Mouse (Mus musculus) erythroid progenitor cell, adult 5-6 weeks (primary cell): ENCODE measurements around the gene Supv3l1. TPM values are rescaled to one million over a fixed set of nuclear protein-coding genes. Genes with fewer than 3 reads are reported as not detected.
"Not testable (repeated sequence)": the region's sequence is repeated elsewhere in the genome, so short reads cannot be mapped to it uniquely, and the experiment has no call there.

Source experiments
- ATAC-seq: replicated peaks from 2 replicates; pipeline ENCODE4 v1.8.0; 2016; ENCODE audit warnings: moderate number of reproducible peaks, mild to moderate bottlenecking, moderate TSS enrichment, inconsistent platforms; ENCODE audit not compliant: poor library complexity, low FRiP score, severe bottlenecking
- total RNA-seq, 2 experiments: library from RNA; stranded (forward) in 1 of 2; stranded (reverse) in 1 of 2; fragments of 150-400 nt in 1 of 2; fragments of 186-747, 209-891 nt in 1 of 2; gene quantifications; 2 replicates each; pipeline versions ENCODE4 v1.2.3 to v1.2.4; 2015 to 2017; ENCODE audit warnings: low replicate concordance in 2 of 2

The Supv3l1 gene
- total RNA-seq (2015; ENCODE audit: low replicate concordance) (16.2 and 37.7 TPM in 2 replicates), total RNA-seq (2017; ENCODE audit: low replicate concordance) (2.5 and 9.5 TPM in 2 replicates)

DNA sequence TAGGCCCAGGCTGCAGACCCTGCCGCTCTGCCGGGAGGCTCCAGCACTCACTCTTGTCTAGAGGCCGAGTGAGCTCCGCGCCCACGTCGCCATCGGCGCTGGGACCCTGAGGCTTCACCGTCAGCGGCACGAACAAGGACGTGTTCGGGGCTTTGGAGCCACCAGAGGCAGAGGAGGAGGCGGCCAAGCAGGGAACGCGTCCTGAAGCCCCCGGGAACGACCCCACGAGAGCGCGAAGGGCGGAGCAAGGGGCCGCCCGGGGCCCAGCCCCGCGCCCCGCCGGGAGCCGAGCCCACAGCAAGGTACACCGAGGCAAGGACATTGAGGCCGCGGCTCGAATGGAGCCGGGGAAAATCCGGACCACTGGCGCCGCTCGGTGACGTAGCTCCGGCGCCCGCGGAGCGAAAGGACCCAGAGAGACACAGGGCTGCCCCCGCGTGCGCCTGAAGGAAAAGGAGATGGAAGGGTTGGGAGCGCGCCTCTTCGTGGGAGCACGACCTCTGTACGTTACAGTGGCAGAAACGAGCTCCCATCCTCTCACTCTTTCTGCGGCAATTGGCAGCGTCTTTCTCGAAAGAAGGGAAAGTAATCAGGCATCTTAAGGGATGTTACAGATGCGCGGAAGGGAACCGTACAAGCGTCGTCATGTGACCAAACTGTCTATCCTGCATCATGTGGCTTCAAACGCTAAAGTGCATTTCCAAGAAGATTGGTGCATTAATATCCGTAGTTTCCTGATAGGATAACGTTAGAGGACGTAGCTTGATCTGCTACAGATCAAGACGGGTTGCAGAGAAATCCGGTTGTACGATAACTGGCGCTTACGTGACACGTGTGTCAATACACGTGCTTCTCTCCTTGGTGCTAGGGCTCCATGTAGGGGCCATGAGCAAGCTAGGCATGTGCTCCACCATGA, at the start of gene Supv3l1, which contains the start of gene 4930507D05Rik:
Supv3l1 (minus strand) TSS at position 375 of the 916 bp plus-strand sequence.
4930507D05Rik (plus strand) TSS at position 126 of the 916 bp plus-strand sequence.
- peak; percentile 86 for ATAC-seq

DNA sequence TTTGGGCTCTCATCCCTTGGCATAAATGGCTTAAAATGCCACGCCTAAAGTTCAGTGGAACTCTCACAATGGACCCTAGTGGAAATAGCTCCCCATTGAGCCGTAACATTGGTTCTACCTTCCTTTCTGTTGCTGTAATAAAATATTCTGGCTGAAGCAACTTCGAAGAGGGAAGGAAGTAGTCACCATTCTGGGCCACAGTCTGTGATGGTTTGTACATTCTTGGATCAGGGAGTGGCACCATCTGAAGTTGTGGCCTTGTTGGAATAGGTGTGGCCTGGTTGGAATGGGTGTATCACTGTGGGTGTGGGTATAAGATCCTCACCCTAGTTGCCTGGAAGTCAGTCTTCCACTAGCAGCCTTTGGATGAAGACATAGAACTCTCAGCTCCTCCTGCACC, 42.1 kb upstream of the Supv3l1 start:
- ATAC-seq, result not testable (repeated sequence)

DNA sequence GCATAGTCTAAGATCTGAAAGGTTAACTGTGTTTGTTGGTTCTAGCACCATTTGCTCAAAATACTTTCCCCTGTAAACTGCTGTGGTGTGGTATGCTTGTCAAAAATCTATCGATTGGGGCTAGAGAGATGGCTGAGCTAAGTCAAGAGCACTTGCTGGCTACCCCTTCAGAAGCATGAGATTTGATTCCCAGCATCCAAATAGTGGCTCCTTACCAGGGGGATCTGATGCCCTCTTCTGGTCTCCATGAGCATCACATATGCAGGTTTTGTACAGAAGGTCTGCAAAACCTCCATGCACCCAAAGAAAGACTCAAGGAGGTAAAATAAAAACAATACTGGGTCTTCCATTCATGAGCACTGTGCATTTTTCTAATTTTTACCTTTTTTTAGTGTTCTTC, 38.7 kb upstream of the Supv3l1 start:
- ATAC-seq, result 0 out of 2 replicates have a peak, but pooled peaks have one; percentile 30

DNA sequence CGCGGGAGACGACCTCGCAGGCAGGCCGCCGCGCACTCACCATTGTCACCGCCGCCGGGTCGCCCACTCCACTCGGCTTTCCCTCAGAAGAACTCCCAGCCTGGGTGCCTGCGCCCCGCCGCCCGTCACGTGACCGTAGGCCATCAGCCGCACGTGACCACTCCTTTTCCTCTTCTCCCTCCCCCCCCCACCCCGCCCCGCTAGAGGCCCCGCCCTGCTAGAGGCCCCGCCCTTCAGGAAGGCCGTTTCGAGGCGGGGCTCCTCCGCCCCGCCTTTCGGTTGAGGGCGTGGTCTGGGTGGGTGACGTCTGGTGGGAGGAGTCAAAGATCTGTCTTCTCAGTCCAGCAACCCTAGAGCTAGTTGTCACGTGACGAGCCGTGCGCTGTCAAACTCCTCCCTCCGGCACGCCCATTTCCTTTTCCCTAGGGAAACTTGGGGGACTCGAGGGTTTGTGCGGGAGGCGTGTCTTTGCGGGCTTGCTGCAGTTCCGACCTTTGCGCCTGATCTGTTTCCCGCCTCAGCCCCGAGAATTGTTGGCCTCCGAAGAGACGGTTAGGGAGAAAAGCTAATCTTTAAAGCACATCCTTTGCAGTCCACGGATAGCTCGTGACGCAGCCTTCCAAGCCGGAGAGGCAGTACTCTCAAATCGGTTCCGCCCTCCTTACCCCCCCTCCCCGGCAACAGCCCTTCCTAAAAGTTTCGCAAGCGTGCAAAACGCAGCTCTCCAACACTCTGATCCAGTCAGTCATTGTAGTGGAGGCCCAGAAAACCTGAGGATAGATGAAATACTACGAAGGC, 37.3 kb upstream of the Supv3l1 start, which contains the start of gene Vps26a:
Vps26a (minus strand) TSS at position 188 of the 798 bp plus-strand sequence.
- peak; percentile 82 for ATAC-seq

DNA sequence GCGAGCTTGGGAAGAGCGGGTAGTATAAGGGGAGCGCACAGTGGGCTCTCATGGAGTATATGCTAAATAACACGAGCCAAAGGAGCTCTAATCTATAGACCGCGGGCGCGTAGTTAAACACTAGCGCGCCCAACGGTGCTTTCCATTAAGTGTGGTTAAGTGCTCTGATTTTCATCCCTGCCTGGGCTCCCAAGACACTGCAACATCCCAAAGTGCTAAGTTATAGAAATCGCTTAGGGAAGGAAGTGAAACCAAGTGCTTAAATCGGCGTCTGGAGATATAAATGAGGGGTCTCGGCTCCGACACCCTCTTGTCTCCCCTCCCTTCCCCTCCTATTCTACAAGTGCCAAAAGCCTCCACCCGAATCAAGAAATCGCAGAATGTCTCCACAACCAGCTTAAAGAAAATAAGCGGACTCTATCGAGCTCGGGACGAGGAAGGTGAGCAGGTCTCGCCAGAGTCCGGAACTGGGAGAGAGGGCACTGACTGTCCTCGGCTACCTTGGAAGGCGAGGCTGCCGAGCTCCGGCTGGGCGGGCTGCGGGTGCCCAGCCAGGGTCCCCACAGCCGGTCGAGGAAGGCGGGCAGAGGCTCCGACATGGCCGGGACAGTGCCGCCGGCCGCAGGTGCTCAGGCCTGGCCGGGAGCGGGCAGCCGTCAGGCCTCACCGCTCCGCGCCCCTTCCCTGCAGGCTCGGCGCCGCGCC, 36.5 kb upstream of the Supv3l1 start:
- peak; percentile 43 for ATAC-seq

DNA sequence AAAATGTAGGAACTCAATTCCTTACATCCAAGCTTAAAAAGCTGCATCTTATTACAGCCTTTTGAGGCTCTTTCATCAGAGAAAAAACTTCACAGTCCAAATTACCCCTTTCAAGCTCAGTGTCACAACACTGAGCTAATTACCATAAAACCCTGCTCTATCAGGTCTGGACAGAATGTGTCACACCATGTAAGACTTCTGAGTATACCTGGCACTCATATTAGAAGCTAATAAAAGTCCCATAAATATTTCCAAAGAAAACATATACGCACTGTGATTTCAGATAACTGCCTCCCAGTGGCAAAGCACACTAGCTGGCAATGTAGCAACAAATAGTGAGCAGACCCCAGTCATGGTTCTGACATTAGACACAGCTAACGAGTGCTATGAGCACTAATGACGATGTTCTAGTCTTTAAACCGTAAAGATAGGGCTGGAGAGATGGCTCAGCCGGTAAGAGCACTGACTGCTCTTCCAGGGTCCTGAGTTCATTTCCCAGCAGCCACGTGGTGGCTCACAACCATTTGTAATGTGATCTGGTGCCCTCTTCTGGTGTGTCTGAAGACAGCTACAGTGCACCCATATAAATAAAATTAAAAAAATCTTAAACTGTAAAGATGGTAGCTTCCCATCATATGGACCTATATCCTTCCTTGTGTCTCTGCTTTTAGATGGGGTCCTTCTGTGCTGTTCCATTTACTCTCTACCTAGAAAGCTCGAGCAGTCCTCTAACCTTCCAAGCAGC, 31.7 kb upstream of the Supv3l1 start:
- no peak for ATAC-seq

DNA sequence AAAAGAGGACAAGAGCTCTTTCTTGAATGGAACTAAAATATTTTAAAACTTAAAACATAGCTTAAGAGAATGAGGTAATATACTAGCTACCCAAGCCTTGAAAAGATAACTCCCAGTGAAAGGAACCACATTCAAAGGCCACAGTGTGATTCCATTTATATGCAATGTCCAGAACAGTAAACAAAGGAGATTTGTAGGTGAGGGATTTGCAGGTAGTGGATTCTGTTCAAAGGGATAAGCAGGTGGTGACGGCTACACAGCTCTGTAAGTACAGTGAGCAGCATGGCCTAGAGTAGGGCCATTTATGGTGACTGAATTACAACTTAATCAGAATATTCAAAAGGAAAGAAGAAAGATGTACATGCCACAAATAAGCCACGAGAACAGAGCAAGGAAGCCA, 27.4 kb upstream of the Supv3l1 start:
- ATAC-seq, result no peak

DNA sequence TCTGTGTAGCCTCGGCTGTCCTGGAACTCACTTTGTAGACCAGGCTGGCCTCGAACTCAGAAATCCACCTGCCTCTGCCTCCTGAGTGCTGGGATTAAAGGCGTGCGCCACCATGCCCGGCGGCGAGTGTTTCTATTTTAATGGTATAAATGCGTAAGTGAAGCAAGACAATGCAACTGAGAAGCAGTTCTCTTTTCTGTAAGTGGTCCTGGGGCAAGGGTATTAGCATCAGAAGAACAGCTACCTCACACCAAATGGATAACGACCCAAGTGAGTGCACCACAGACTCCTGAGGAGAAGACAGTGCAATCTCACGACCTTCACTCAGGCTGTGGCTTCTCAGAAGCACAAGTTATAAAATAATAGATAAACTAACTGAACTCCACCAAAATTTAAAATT, 25.4 kb upstream of the Supv3l1 start:
- ATAC-seq, result no peak

DNA sequence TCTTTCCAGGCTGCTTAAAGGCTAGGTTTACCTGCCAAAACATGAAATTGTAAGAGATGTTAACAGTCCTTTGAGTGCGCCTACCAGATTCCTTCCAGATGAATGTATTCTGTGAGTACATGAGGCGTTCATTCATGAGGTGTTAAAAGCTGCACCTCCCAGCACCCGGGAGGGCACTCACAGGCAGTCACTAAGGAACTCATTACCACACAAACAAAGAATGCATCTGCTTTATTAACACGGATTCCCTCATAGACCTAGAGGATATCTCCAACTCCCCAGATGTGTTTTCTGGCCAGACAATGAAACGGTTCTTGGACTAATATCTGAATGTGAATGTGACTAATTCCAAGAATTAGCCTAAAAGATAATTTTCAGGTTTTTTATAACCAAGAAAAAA, 21.6 kb upstream of the Supv3l1 start:
- no peak for ATAC-seq

DNA sequence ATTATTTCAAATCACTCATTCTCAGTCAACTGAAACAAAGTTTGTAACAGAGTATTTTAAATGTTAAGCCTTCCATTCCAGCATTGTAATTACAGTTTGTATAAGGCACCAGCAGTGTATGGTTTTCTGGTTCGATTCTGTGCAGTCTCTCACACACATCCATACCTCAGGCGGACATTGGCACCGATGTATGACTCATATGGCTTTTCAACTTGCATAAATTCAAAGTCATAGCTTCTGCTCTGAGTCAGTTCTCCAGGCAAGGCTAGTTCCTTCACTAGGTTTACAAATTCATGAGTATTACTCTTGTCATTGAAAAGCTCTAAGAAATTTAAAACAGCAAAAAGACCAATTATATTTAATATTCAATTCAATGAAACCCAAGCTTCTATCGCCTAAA, 20.2 kb upstream of the Supv3l1 start:
- ATAC-seq, result no peak

DNA sequence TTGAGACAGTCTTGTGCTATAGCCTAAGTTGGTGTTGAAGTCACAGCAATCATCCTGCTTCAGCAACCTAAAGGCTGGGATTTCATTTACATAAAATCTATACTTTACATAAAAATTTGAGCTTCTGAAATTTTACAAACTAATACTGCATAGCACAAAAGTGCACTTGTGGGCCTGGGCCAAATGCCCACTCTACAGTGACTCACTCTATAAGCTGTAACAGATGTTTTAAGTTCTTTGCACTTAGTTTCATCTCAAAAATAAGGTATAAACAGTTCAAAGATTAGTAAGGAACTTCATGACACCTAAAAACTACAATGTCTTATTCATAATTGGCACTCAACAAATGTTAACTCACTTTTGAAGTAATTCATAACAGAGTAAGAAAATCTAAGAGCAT, 11.8 kb upstream of the Supv3l1 start:
- ATAC-seq, result no peak

DNA sequence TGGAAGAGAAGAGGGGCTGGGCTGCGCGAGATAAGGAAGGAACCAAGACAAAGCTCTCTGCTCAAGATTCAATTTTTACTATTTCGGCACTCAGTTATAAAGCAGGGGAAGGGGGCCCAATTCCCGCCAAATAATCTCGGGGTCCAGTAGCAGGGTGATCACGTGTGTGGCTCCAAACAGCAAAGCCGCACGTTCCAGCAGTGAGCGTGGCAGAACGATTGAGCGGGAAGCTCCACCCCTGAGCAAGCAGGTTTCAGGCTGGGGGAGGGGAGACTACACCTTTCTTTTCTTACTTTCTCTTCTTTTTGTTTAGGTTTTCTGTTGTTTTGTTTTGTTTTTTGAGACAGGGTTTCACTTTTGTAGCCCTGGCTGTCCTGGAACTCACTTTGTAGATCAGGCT, 2.5 kb upstream of the Supv3l1 start:
- not testable (repeated sequence) for ATAC-seq

DNA sequence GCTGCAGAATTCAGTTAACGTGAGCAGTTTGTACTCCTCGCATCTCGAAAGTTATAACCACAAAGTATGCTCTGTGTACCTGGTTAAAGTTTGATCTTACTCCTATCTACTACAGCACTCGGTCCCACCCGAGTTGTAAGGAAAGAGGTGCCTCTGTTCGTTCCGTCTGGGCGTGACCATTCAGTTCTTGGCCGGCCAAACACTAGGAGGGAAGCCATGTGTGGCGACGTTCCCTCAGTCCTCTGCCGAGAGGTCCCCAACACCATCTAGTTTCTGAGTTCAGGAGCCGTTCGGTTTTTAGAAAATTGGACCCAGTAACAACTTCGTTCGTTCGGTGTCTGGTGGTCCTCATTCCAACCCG, 722 bp upstream of the Supv3l1 start:
- 0 out of 2 replicates have a peak, but pooled peaks have one; percentile 12 for ATAC-seq

DNA sequence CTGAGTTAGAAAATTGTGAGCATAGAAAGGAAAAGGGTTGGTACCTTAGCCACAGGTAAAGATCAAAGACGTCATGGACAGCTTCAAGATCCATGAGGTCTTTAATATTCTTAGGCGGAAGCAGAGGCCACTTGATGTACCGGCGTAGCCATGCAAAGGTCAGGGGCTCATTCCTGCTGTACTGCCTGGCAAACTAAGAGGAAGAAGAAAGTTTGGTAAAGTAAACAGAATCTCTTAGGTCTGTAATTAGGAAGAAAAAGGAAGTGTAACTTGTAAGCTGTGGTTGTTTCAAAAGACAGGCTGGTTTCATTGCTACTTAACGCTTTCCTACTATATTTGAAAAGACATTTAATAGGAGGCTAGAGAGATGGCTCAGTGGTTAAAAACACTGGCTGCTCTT, 19.1 kb downstream of the Supv3l1 start:
- ATAC-seq, result no peak

DNA sequence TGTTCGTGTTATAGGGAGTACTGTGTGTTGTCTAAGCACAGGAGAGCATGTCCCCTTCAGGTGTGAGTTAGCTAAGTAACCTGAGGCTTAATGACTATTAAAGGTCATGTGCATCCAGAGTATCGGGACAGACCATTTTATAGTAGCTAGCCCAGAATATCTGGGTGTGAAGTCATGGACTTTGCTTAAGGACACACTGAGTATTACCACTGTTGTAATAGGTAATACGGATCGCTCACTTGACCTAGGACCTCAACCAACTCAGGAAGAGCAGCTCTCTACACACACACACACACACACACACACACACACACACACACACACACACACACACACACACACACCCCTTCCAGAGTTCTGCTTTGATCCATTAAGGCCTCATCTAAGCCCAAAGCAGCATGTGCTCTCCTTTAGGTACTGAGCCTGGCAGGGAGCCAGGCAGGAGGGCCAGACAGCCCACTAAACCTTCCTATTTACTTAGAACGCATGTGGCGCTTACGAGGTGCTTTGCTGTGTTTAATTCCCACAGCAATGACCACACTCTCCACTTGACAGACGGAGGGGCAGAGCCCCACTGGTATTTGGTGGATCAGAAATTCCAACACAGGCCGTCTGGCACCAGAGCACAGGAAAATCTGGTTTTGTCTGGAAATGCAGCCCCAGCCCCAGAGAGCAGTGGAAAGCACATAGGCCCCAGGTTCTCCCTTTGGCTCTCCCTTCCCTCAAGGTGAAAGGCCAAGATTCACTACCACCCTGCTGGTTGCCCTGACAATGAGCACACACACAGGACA, 24.3 kb downstream of the Supv3l1 start:
- no peak for ATAC-seq

DNA sequence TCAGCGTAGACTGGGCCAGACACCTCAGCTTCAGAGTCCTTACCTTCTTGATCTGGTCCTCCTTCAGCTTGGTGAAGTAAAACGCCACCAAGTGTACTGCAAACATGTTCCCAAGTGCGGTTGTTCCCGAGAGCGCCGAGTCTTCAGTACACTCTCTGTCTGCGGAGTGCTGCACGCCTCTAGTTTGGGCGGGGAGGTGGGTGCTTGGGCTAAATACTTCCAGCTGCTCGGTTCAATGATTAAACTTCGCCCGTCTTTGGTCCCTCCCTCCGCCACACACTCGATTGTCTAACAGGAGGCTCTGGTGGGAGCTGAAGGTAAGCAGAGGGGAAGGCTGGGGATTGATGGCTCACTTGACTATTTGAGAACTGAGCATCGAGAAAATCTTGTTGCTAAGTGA, 27.3 kb downstream of the Supv3l1 start, which contains the start of gene Hkdc1:
Hkdc1 (minus strand) TSS at position 237 of the 400 bp plus-strand sequence.
- ATAC-seq, result no peak

DNA sequence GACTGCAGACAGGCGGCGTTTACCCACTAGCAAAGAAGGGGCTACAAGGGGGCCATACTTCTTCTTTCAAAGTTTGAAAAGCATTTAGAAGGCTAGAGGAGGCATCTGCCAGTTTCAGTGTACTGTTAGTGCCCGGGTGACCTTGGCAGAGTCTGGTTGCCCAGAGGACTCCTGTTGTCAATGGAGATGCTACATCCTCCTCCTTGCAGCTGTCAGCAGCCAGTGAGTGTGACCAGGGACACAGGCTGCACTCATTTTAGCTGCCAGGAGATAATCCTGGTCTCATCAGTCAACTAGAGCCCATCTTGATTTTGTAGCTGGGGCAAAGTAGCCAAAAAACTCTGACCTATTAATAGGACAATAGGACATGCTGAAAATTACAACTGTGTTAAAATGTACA, 28.4 kb downstream of the Supv3l1 start:
- no peak for ATAC-seq

DNA sequence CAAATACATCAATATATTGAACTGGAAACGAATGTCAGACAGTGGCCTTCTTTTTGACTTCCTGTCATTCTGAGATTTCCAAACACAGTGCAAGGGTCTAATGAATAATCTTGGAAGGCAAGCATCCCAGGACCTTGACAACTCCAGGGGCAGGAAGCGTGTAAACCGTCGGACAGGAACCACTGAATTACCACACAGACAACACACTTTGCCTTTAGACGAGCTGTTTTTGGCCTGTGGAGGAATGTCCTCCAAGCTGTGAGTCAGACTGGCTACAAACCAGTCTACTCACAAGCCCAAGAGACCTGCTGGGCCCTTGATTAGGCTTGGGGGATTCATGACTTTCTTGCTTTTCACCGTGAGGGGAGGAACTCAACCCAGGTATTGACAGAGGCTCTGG, 29.1 kb downstream of the Supv3l1 start:
- no peak for ATAC-seq
